Mouse (Mus musculus) MEL (cell line): ENCODE measurements at regions not wholly inside any gene's neighbourhood (a gene's known extent, or its start where the extent isn't known, plus 50 kb on each side); places are given as distances from the start of the nearest gene placed in this dataset.

Experiments used
- DNase-seq: peaks from one replicate; pipeline ENCODE4 v3.0.0; 2011; ENCODE audit warnings: low read depth, low spot score
- H3K27ac ChIP-seq: 2 replicates; pipeline ENCODE4 v1.5.1; 2012; ENCODE audit warnings: low read depth, mild to moderate bottlenecking, control low read depth, low read length, moderate library complexity; ENCODE audit not compliant: control insufficient read depth
- H3K27me3 ChIP-seq, 2 experiments: fragments of 150-350 bp in 1 of 2; sonication (generic) in 1 of 2; 2 replicates each; pipeline ENCODE4 v1.6.1; 2012; ENCODE audit warnings: low read length in 2 of 2, mild to moderate bottlenecking in 2 of 2, improper control_type of control experiment in 1 of 2, moderate library complexity in 1 of 2; ENCODE audit not compliant: insufficient read depth in 2 of 2, control insufficient read depth in 1 of 2
- H3K36me3 ChIP-seq, 2 experiments: 2 replicates each; pipeline ENCODE4 v1.6.1; 2012 to 2014; ENCODE audit warnings: low read length in 2 of 2, improper control_type of control experiment in 1 of 2, inconsistent platforms in 1 of 2, mild to moderate bottlenecking in 1 of 2; ENCODE audit not compliant: insufficient read depth in 2 of 2, control insufficient read depth in 1 of 2
- H3K4me1 ChIP-seq, 2 experiments: fragments of 150-350 bp in 1 of 2; sonication (generic) in 1 of 2; 2 replicates each; pipeline ENCODE4 v1.6.1; 2012; ENCODE audit warnings: low read length in 2 of 2, improper control_type of control experiment in 1 of 2, mild to moderate bottlenecking in 1 of 2; ENCODE audit not compliant: insufficient read depth in 2 of 2, control insufficient read depth in 1 of 2
- H3K4me3 ChIP-seq, 2 experiments: fragments of 150-350 bp in 1 of 2; sonication (generic) in 1 of 2; 2 replicates each; pipeline ENCODE4 v1.5.1; 2012; ENCODE audit warnings: low read depth in 2 of 2, low read length in 2 of 2, mild to moderate bottlenecking in 2 of 2, moderate library complexity in 2 of 2, control low read depth in 1 of 2, improper control_type of control experiment in 1 of 2; ENCODE audit not compliant: control insufficient read depth in 1 of 2, insufficient read depth in 1 of 2
- H3K79me2 ChIP-seq: 2 replicates; pipeline ENCODE4 v1.6.1; 2012; ENCODE audit warnings: mild to moderate bottlenecking, low read length, moderate library complexity; ENCODE audit not compliant: control insufficient read depth, poor library complexity, insufficient read depth
- H3K9ac ChIP-seq: 2 replicates; pipeline ENCODE4 v1.6.1; 2012; ENCODE audit warnings: low read depth, mild to moderate bottlenecking, control low read depth, low read length, moderate library complexity; ENCODE audit not compliant: control insufficient read depth, poor library complexity, severe bottlenecking
- H3K9me3 ChIP-seq: fragments of 150-350 bp; sonication (generic); replicated peaks from 2 replicates; pipeline ENCODE4 v1.6.1; 2012; ENCODE audit warnings: mild to moderate bottlenecking, low read length, improper control_type of control experiment, moderate library complexity; ENCODE audit not compliant: insufficient read depth
- CHD1 ChIP-seq: IDR thresholded peaks from 2 replicates; pipeline ENCODE4 v1.6.1; 2012; ENCODE audit warnings: low read depth, mild to moderate bottlenecking, inconsistent platforms, low read length, improper control_type of control experiment
- CHD2 ChIP-seq: IDR thresholded peaks from 2 replicates; pipeline ENCODE4 v1.6.1; 2011; ENCODE audit warnings: low read length, improper control_type of control experiment
- E2F4 ChIP-seq: IDR thresholded peaks from 2 replicates; pipeline ENCODE4 v1.6.1; 2011; ENCODE audit warnings: low read depth, low read length, improper control_type of control experiment, borderline replicate concordance
- ELF1 ChIP-seq: IDR thresholded peaks from 2 replicates; pipeline ENCODE4 v1.6.1; 2014; ENCODE audit warnings: low read depth, mild to moderate bottlenecking, inconsistent platforms, low read length, improper control_type of control experiment, moderate library complexity
- EP300 ChIP-seq, 2 experiments: IDR thresholded peaks; 2 replicates each; pipeline ENCODE4 v1.6.1; 2011; ENCODE audit warnings: improper control_type of control experiment in 2 of 2, low read length in 2 of 2, low read depth in 1 of 2, mild to moderate bottlenecking in 1 of 2
- ETS1 ChIP-seq: IDR thresholded peaks from 2 replicates; pipeline ENCODE4 v1.6.1; 2012; ENCODE audit warnings: low read depth, mild to moderate bottlenecking, inconsistent platforms, low read length, improper control_type of control experiment, moderate library complexity
- GATA1 ChIP-seq: IDR thresholded peaks from 2 replicates; pipeline ENCODE4 v1.6.1; 2011; ENCODE audit warnings: low read depth, low read length, improper control_type of control experiment
- KAT2A ChIP-seq: conservative IDR thresholded peaks from 2 replicates; pipeline ENCODE4 v1.6.1; 2012; ENCODE audit warnings: low read depth, low read length, improper control_type of control experiment, inconsistent platforms
- MAFK ChIP-seq: IDR thresholded peaks from 2 replicates; pipeline ENCODE4 v1.6.1; 2011; ENCODE audit warnings: low read depth, mild to moderate bottlenecking, low read length, improper control_type of control experiment, borderline replicate concordance
- MAX ChIP-seq: IDR thresholded peaks from 2 replicates; pipeline ENCODE4 v1.6.1; 2011; ENCODE audit warnings: low read length, improper control_type of control experiment
- MAZ ChIP-seq: IDR thresholded peaks from 2 replicates; pipeline ENCODE4 v1.6.1; 2012; ENCODE audit warnings: low read depth, mild to moderate bottlenecking, inconsistent platforms, low read length, improper control_type of control experiment
- MEF2A ChIP-seq: IDR thresholded peaks from 2 replicates; pipeline ENCODE4 v1.6.1; 2014; ENCODE audit warnings: low read depth, mild to moderate bottlenecking, inconsistent platforms, low read length, improper control_type of control experiment; ENCODE audit not compliant: poor library complexity, insufficient replicate concordance, severe bottlenecking; ENCODE audit errors: extremely low read depth
- MYB ChIP-seq: IDR thresholded peaks from 2 replicates; pipeline ENCODE4 v1.6.1; 2011; ENCODE audit warnings: mild to moderate bottlenecking, low read depth, low read length, improper control_type of control experiment
- MYC ChIP-seq: IDR thresholded peaks from 2 replicates; pipeline ENCODE4 v1.6.1; 2011; ENCODE audit warnings: low read depth, mild to moderate bottlenecking, low read length, improper control_type of control experiment, moderate library complexity
- NRF1 ChIP-seq: IDR thresholded peaks from 2 replicates; pipeline ENCODE4 v1.6.1; 2014; ENCODE audit warnings: low read depth, mild to moderate bottlenecking, inconsistent platforms, low read length, improper control_type of control experiment, moderate library complexity; ENCODE audit not compliant: poor library complexity, insufficient read depth, severe bottlenecking
- POLR2A ChIP-seq, 2 experiments: IDR thresholded peaks; 2 replicates each; pipeline ENCODE4 v1.6.1; 2011 to 2012; ENCODE audit warnings: low read length in 2 of 2, mild to moderate bottlenecking in 2 of 2, control low read depth in 1 of 2, improper control_type of control experiment in 1 of 2, low read depth in 1 of 2, moderate library complexity in 1 of 2; ENCODE audit not compliant: control insufficient read depth in 1 of 2, insufficient read depth in 1 of 2, poor library complexity in 1 of 2
- POLR2AphosphoS5 ChIP-seq: IDR thresholded peaks from 2 replicates; pipeline ENCODE4 v1.6.1; 2012; ENCODE audit warnings: low read depth, borderline replicate concordance, mild to moderate bottlenecking, inconsistent platforms, low read length, moderate library complexity, mixed read lengths
- RAD21 ChIP-seq: IDR thresholded peaks from 2 replicates; pipeline ENCODE4 v1.6.1; 2011; ENCODE audit warnings: mild to moderate bottlenecking, low read depth, low read length, improper control_type of control experiment
- RCOR1 ChIP-seq: IDR thresholded peaks from 2 replicates; pipeline ENCODE4 v1.6.1; 2012; ENCODE audit warnings: low read depth, mild to moderate bottlenecking, inconsistent platforms, low read length, improper control_type of control experiment
- SIN3A ChIP-seq: IDR thresholded peaks from 2 replicates; pipeline ENCODE4 v1.6.1; 2012; ENCODE audit warnings: low read length, improper control_type of control experiment, inconsistent platforms
- SMC3 ChIP-seq: IDR thresholded peaks from 2 replicates; pipeline ENCODE4 v1.6.1; 2011; ENCODE audit warnings: low read depth, low read length, improper control_type of control experiment
- TAL1 ChIP-seq: IDR thresholded peaks from 2 replicates; pipeline ENCODE4 v1.6.1; 2012; ENCODE audit warnings: mild to moderate bottlenecking, inconsistent platforms, low read length, moderate library complexity, mixed read lengths
- TBP ChIP-seq: IDR thresholded peaks from 2 replicates; pipeline ENCODE4 v1.8.0; 2011; ENCODE audit warnings: low read depth, low read length, improper control_type of control experiment
- UBTF ChIP-seq: IDR thresholded peaks from 2 replicates; pipeline ENCODE4 v1.6.1; 2012; ENCODE audit warnings: low read depth, mild to moderate bottlenecking, inconsistent platforms, low read length, improper control_type of control experiment, moderate library complexity, borderline replicate concordance; ENCODE audit not compliant: insufficient read depth
- USF1 ChIP-seq: IDR thresholded peaks from 2 replicates; pipeline ENCODE4 v1.6.1; 2014; ENCODE audit warnings: low read depth, mild to moderate bottlenecking, inconsistent platforms, low read length, improper control_type of control experiment, moderate library complexity
- ZC3H11A ChIP-seq: IDR thresholded peaks from 2 replicates; pipeline ENCODE4 v1.6.1; 2012; ENCODE audit warnings: low read depth, mild to moderate bottlenecking, inconsistent platforms, low read length, improper control_type of control experiment
- ZKSCAN1 ChIP-seq: IDR thresholded peaks from 2 replicates; pipeline ENCODE4 v1.6.1; 2012; ENCODE audit warnings: low read depth, mild to moderate bottlenecking, inconsistent platforms, low read length, improper control_type of control experiment, moderate library complexity
- ZMIZ1 ChIP-seq: IDR thresholded peaks from 2 replicates; pipeline ENCODE4 v1.6.1; 2012; ENCODE audit warnings: low read depth, mild to moderate bottlenecking, inconsistent platforms, low read length, improper control_type of control experiment, moderate library complexity

- no peak for DNase-seq
- TF ChIP-seq MAZ: no peak
- TF ChIP-seq UBTF: no peak
- no peak for TF ChIP-seq NRF1
- TF ChIP-seq SIN3A: no peak
- no peak for TF ChIP-seq ZKSCAN1
- no peak for TF ChIP-seq MYC
- TF ChIP-seq MAFK: no peak
- no peak for TF ChIP-seq SMC3
- TF ChIP-seq ZMIZ1: no peak
- no peak for TF ChIP-seq RCOR1
- TF ChIP-seq KAT2A: no peak
- TF ChIP-seq CHD2: no peak
- TF ChIP-seq TBP: no peak
- TF ChIP-seq, all 39 proteins: peak for 0
- no peaks in the 10 kb centered on the region for H3K9me3 ChIP-seq
- no peaks in the 10 kb centered on the region for H3K79me2 ChIP-seq
- no peak overlapping the region for H3K27ac ChIP-seq
- H3K4me3 ChIP-seq: no peak overlapping the region
- H3K9ac ChIP-seq: no peak overlapping the region
- no peaks in the 10 kb centered on the region for H3K4me1 ChIP-seq
- no peaks in the 10 kb centered on the region for H3K27me3 ChIP-seq
- no peaks in the 10 kb centered on the region for H3K36me3 ChIP-seq
These were observed 60.1 kb upstream of the Camk1g start for GRCm38 (mm10) chr1:193430231-193430630.

DNA sequence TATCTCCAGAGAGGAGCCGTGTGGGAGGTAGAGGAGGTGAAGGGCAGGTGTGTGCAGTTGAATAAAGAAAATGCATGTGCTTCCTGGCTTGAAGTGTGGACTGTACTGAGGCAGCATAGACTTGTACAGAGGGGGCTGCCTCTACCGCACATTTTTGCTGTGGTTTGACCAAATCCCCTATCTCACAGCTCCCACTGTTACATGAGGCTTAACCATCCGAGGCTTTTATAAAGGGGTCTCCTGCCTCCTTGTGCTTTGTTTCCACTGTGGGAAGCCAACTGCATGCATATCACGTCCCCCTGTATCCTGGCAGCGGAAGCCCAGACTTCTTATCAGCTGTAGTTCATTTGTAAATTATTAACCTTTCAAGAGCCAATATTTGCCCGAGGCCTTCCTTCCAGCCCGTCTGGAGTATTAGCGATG lies 53.6 kb upstream of the Camk1g start:
- H3K27ac ChIP-seq: no peak overlapping the region
- H3K9ac ChIP-seq: no peak overlapping the region
- H3K4me1 ChIP-seq: no peaks in the 10 kb centered on the region
- no peaks in the 10 kb centered on the region for H3K27me3 ChIP-seq
- no peaks in the 10 kb centered on the region for H3K36me3 ChIP-seq
- no peak for DNase-seq
- H3K79me2 ChIP-seq: no peaks in the 10 kb centered on the region
- TF ChIP-seq TBP (no peak), ELF1 (no peak), ZC3H11A (no peak), MYB (no peak), POLR2A (IDR thresholded peaks at IDR 0.05; ENCODE audit: control insufficient read depth in 1 of 2, insufficient read depth in 1 of 2, low read depth in 1 of 2, low read length in 2 of 2, poor library complexity in 1 of 2) (no peak), CHD1 (no peak), EP300 (IDR thresholded peaks at IDR 0.05; ENCODE audit: low read depth in 1 of 2, low read length in 2 of 2) (no peak), E2F4 (no peak), MEF2A (no peak), SMC3 (no peak), ETS1 (no peak), TAL1 (no peak), MAFK (no peak), USF1 (no peak), RAD21 (no peak), KAT2A (no peak), MAX (no peak), ZKSCAN1 (no peak), GATA1 (no peak), POLR2AphosphoS5 (no peak)
- no peak overlapping the region for H3K4me3 ChIP-seq
- no peaks in the 10 kb centered on the region for H3K9me3 ChIP-seq
